Mouse (Mus musculus) liver, adult 2 months (tissue): ENCODE measurements around the gene Agbl3.

ENCODE experiments used
- CTCF ChIP-seq: fragments of 200-500 bp; IDR thresholded peaks from 2 replicates; pipeline ENCODE4 v1.5.1; 2011; ENCODE audit warnings: low read depth, low read length, control low read depth
- POLR2A ChIP-seq: fragments of 200-500 bp; IDR thresholded peaks from 2 replicates; pipeline ENCODE4 v1.6.1; 2011; ENCODE audit warnings: low read length, control low read depth; ENCODE audit not compliant: insufficient read depth; ENCODE audit errors: extremely low read depth

DNA sequence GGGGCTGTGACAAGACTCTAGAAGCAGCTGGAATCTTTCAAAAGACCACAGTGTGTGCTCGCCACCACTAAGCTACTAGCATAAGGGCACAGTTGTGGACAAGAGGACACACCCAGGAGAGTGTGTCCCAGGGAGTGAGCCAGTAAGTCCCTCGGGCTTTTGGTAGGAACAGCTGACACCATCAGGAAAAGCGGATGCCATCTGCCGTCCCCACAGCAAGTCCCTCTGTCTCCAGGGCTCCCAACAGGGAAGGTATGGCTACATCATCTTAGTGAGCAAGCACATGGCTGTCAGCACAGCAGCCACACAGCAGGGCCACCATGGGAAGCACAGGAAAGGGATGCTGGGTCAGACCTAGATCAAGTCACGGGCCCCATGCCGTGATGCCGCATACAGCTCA lies 115.3 kb downstream of the Agbl3 start:
- TF ChIP-seq CTCF (no peak), POLR2A (no peak)
